Mouse (Mus musculus) kidney, postnatal 25 days (tissue): ENCODE data around the gene Apol9b.

ENCODE experiments used
- DNase-seq, 2 experiments: peaks; one replicate each; pipeline ENCODE4 v3.0.0; 2021; ENCODE audit warnings: mixed read lengths in 2 of 2

The Apol9b gene

DNA sequence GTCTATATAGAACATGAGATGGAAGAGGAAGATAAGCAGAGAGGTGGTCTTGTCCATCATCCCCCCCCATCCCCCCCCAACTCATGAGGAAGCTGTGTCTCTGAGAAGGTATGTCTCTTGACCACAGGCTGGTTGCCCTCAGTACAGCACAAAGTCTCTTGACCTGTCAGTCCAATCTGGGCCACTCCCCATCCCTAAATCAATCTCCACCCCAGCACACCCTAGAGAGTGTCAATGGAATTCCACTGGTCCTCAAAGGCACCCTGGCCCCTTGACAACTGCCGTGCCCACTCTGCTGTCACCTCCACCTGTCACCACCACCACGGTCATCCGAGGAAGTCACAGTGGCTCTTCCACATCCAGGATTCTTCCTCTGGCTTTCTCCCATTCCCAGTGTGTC is 19.6 kb downstream of the Apol9b start:
- no peak for DNase-seq

GRCm38 (mm10) chr15:77749717-77750116 is 20.9 kb downstream of the Apol9b start:
- no peak for DNase-seq

- DNase-seq, result peak in 1 of 2 experiments; percentile 64
Measured at GRCm38 (mm10) chr15:77750461-77750860, 21.6 kb downstream of the Apol9b start.

DNA sequence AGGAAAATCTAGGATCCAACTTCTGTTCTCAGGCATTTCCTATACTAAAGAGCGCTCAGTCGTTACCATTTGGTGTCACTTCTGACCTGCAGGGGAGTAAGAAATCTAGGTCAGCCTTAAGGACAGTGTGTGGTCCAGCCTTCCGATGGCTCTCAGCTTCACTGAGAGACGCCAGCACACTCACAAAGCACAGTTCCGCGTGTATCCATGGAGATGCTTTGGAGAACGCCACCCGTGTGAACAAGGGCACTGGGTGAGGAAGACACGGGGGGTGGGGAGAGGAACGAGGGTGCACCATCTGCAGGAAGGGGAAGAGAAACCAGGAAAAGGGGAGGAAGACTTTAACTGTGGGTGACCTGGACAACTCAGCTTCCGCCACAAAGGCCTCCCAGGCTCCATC is 23.6 kb downstream of the Apol9b start:
- no peak for DNase-seq

DNA sequence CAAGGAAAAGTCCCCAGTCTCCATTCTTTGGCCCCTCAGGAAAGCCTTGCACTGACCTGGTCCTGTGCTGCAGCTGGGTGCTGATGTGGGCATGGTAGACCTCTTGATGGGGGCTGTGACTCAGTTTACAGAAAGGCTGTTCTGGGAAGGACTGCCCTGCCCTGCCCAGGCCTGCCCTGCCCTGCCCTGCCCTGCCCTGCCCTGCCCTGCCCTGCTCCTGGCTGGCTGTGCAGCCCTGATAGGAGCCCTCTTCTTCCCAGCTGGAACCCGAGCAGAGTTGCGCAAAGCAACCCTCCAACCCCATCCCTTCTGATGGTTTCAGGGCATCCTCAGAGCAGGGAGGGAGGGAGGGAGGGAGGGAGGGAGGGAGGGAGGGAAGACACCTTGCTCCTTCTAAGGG is 26.3 kb downstream of the Apol9b start:
- peak in 1 of 2 experiments; percentile 19 for DNase-seq

DNA sequence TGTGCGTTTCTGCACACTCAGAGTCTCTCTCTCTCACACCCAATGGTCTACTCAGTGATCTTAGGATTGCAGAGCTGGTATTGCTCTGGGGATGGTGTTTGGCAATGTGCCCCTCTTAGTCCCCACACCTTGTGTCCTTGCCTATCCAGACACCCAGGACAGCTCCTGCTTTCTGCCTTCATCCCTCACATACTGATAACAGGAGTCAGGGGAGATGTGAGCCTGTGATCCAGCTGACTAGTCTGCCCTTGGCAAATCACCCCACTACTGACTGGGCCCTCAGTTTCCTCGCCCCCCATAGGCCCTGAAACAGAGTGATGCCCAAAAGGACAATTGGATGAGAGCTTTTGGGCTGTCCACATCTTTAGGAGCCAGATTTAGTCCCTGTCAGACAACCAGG is 27.2 kb downstream of the Apol9b start:
- peak in 1 of 2 experiments; percentile 18 for DNase-seq

GRCm38 (mm10) chr15:77756848-77757247 is 28.0 kb downstream of the Apol9b start, which contains the start of gene Apol8:
Apol8 (minus strand) TSS chr15:77757003.
- DNase-seq, result peak; percentile 36 to 45

DNA sequence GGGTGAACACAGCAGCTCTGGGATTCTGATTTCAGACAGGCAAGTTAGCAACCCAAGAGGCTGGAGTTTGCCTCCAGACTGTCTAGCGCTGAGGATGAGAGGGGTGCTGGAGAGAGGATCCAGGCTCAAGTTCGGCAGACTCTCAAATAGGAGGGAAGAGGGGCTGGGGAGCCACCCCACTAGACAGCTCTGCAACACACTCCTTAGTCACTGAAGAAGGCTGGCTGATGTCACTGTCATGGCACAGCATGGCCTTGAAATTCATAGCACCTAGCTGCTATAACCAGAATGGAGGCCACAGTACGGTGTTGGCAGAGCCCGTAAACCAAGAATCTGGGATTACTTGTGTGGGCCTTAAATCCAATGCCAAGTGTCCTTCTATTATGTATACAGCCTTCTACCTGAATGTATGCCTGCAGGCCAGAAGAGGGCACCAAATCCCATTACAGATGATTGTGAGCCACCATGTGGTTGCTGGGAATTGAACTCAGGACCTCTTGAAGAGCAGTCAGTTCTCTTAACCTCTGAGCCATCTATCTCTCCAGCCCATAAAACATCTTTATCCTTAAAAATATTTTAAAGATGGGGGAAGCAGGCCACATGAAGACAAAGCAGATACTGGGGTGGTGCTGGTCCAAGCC is 28.9 kb downstream of the Apol9b start:
- DNase-seq, result peak in 1 of 2 experiments; percentile 15

DNA sequence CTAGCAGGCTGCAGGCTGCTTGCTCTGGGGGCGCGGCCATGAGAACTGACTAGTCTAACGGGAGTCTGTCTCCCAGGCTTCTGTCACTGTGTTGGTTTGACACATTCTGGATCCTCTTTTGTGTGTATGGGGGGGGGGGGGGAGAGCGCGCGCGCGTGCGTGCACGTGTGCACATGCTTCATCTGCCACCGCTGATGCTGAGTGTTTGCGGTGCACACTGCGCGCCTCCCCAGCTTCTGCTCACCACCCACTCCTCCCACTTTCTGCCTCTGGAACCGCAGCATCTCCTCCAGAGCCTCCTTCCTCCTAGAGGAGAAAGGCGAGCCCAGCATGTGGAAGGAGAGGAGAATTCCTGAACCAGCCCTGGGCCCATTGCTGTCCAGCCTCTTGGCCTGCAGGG is 31.2 kb downstream of the Apol9b start:
- DNase-seq, result no peak

DNA sequence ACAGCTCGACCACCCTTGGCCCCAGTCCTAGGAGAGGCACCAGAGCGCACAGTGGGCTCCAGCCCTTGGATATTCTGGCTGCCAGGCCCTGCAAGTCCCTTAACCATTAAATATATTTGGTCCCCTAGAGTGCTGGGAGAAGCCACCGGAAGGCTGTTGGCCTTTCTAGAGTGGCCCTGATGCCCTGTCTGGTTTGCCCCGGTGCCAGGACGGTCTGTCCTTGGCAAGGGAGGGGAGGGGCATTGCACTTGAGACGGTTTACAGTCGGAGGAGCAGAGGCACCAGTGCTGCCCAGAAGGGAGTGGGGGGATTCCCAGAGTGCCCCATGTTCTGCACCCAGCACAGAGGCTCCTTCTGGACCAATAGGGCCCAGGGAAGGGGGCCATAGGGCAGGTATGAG is 32.2 kb downstream of the Apol9b start:
- DNase-seq, result no peak

DNA sequence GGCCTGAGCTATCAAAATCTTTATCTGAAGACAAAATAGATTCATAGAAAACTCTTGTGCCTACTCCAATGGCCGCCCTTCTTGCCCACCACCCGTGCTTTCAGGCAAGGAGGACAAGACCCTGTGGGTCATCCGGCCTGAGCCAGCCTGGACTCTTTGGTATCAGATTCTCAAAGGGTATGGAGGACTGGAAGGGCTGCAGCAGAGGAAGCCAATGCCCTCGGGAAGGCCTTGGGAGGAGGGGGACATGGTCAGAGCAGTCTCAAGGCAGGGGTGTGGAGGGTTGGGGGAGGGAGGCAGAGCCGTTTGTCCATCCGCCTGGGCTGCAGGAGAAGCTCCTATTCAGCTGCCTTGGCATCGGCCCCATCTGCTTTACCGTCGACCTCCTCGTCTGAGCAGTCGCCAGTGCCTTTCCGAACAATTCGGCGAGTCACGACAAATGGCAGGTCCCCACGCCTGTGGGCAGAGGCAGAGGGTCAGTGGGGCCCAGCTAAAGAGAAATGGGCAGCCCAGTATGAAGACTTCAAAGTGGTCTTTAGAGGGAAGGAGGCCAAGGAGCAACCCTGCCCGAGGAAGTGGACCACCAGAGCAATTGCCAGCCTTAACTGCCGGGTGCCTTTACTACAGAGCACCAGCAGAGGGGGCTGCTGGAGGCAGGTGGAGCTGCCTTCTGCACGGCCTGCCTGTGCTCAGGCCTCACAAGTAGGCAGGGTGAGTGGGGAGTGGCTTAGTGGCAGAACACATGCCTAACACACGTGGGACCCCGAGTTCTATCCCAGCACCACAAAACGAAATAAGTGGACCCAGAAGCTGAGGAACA is 32.9 kb downstream of the Apol9b start:
- peak in 1 of 2 experiments; percentile 69 for DNase-seq

GRCm38 (mm10) chr15:77763050-77763449 is 34.2 kb downstream of the Apol9b start:
- DNase-seq, result no peak

GRCm38 (mm10) chr15:77763702-77764101 is 34.9 kb downstream of the Apol9b start:
- DNase-seq, result no peak

DNA sequence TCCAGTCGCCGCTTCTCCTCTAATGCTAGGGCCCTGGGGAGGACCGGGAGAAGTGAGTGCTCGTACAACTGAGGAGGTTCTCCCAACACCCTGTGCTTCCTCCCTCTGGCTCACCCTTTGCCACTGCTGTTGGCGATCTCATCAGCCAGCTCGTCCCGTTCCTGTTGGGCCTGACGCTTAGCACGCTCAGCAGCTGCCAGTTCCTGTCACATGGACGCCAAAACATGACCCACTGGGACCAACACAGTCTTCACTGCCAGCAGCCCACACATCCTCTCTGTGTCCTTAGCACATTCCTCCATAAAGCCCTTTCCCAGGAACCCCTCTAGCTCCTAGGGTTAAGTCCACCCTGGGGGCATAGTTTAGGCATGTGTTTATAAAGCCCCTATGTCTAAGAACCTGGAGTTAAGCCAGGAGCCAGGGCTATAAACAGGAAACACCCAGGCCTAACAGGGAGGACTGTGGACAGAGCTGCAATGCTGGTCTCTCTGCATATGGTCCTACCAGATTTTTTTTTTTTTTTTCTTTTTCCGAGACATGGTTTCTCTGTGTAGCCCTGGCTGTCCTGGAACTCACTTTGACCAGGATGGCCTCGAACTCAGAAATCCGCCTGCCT is 35.7 kb downstream of the Apol9b start:
- DNase-seq, result peak; percentile 58 to 85

GRCm38 (mm10) chr15:77765484-77766093 is 36.8 kb downstream of the Apol9b start:
- DNase-seq, result no peak

- DNase-seq, result no peak
Measured at GRCm38 (mm10) chr15:77766981-77767380, 38.1 kb downstream of the Apol9b start.

DNA sequence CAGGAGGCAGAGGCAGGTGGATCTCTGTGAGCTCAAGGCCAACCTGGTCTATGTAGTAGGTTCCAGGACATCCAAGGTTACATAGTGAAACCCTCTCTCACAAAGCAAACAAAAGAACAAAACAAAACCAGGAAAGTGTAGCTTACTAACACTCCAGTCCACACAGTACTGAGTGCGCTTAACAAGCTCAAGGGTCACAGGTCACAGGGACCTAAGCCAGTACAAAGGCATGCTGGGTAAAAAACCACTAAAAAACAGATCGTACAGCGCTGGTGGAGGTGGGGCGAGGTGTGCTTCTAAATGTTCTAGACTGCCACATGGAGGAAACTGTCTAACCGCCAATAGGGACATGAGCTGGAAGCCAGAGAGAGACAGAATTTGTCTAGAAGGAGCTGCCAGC is 41.5 kb downstream of the Apol9b start:
- peak in 1 of 2 experiments; percentile 39 for DNase-seq

GRCm38 (mm10) chr15:77770942-77771341 is 42.1 kb downstream of the Apol9b start:
- no peak for DNase-seq

DNA sequence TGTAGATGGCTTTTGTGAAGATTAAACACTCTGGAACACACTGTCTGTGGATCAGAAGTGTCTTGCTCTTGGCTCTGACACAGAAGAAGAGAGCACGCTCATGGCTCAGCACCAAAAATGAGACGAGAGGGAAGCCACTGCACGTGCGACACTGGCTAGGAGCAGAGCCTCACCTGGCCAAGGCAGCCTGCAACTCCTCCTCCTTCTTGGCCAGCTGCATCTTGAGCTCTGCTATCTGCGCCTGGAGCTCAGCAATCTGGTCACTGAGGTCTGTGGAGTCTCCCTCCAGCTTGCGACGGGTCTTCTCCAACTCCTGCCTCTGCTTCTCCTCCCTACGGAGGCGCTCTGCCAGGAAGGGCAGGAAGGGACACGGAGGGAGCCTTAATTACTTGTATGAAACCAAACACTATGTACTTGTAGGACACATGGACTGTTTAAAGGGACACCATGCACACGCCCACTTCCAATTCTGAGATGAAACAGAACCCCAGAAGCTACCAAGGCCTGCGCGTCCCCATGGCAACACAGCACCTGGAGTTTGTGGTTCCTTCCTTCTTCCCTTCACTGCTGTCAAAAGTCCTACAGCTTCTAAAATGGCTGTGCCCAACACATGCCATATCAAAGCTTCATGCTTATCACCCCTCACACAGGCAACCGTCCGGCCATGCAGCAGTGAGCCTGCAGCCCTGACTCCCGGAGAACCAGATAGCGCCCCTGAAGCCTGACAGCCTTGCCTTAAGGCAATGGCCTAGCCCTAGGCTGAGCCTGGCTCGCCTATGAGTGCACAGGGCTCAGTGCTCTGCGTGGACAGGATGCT is 44.5 kb downstream of the Apol9b start:
- peak in 1 of 2 experiments; percentile 43 for DNase-seq

- peak in 1 of 2 experiments; percentile 40 for DNase-seq
Measured at GRCm38 (mm10) chr15:77774303-77774702, 45.5 kb downstream of the Apol9b start.

GRCm38 (mm10) chr15:77775186-77775963 is 46.5 kb downstream of the Apol9b start:
- peak; percentile 80 to 87 for DNase-seq
